Comparison of ENCODE assay signal across 8 mouse cellular contexts in genomic region chrX:56610318-56610694, GRCm38 (mm10). TPM values are rescaled to one million over a fixed set of nuclear protein-coding genes. Genes with fewer than 3 reads are reported as not detected.
DNase-seq lines count a peak whose midpoint lies in the region; ATAC-seq and TF ChIP-seq lines count a peak whose summit lies in the region.

No protein-coding gene starts in this region.

- peak overlapping the region; percentile 80 for H3K27ac ChIP-seq in layer of hippocampus, adult 2 months
- H3K27ac ChIP-seq in bone marrow, adult 2 months (ENCODE audit: control insufficient read depth, insufficient read depth, low read depth, low read length, poor library complexity): no peak overlapping the region
- peak overlapping the region; percentile 70; the same call in 1 of the 2 replicates for H3K27ac ChIP-seq in forebrain, embryonic 14.5 days (ENCODE audit: low read depth, low read length)
- peak overlapping the region; percentile 72; the same call in 1 of the 2 replicates for H3K27ac ChIP-seq in limb, embryonic 13.5 days
- H3K27ac ChIP-seq in neural tube, embryonic 13.5 days (replicated peaks): peak overlapping the region; percentile 86

- peak; percentile 47 for ATAC-seq in forebrain, embryonic 14.5 days
- 0 out of 2 replicates have a peak, but pooled peaks have one; percentile 35 for ATAC-seq in limb, embryonic 13.5 days (ENCODE audit: low FRiP score, low read depth)
- ATAC-seq in neural tube, embryonic 13.5 days (ENCODE audit: low read depth): peak; percentile 63; the same call in 1 of the 2 replicates

- H3K4me1 ChIP-seq in bone marrow, adult 2 months (ENCODE audit: control insufficient read depth, insufficient read depth, low read length): peaks cover 1% of the 10 kb centered on the region; the same call in 1 of the 2 replicates
- no peaks in the 10 kb centered on the region; the same call in 1 of the 2 replicates for H3K4me1 ChIP-seq in forebrain, embryonic 14.5 days (ENCODE audit: control insufficient read depth, insufficient read depth, low read length)
- peaks cover 5% of the 10 kb centered on the region for H3K4me1 ChIP-seq in limb, embryonic 13.5 days
- H3K4me1 ChIP-seq in neural tube, embryonic 13.5 days (replicated peaks): peaks cover 16% of the 10 kb centered on the region

- no peak for TF ChIP-seq CTCF in layer of hippocampus, adult 2 months (conservative IDR thresholded peaks at IDR 0.05)
- TF ChIP-seq CTCF in bone marrow, adult 2 months (IDR thresholded peaks at IDR 0.05; ENCODE audit: control insufficient read depth, insufficient read depth, low read length): no peak

- peak overlapping the region; percentile 55 for H3K4me2 ChIP-seq in forebrain, embryonic 14.5 days (ENCODE audit: low read length)
- peak overlapping the region; percentile 65 for H3K4me2 ChIP-seq in limb, embryonic 13.5 days (replicated peaks)
- peak overlapping the region; percentile 59 for H3K4me2 ChIP-seq in neural tube, embryonic 13.5 days

- H3K36me3 ChIP-seq in forebrain, embryonic 14.5 days (ENCODE audit: control insufficient read depth, insufficient read depth, low read length): no peaks in the 10 kb centered on the region
- no peaks in the 10 kb centered on the region for H3K36me3 ChIP-seq in limb, embryonic 13.5 days
- no peaks in the 10 kb centered on the region for H3K36me3 ChIP-seq in neural tube, embryonic 13.5 days

- no peaks in the 10 kb centered on the region for H3K27me3 ChIP-seq in forebrain, embryonic 14.5 days (replicated peaks; ENCODE audit: control insufficient read depth, insufficient read depth, low read length)
- H3K27me3 ChIP-seq in limb, embryonic 13.5 days: no peaks in the 10 kb centered on the region
- no peaks in the 10 kb centered on the region for H3K27me3 ChIP-seq in neural tube, embryonic 13.5 days

- peak in 1 of 2 experiments; percentile 12 for DNase-seq in layer of hippocampus, adult 2 months (ENCODE audit: low spot score in 2 of 2)
- DNase-seq in layer of hippocampus, adult 11-12 months (ENCODE audit: low spot score): no peak
- DNase-seq in forebrain, embryonic 14.5 days (ENCODE audit: low spot score): peak; percentile 7
- no peak for DNase-seq in spleen, postnatal 14 days (ENCODE audit: low spot score in 2 of 2)
- DNase-seq in layer of hippocampus, adult 9-11 months: no peak

- WGBS in bone marrow, adult 2 months: 10% methylated on average over 13 of the region's 13 CpGs
- WGBS in forebrain, embryonic 14.5 days: 25% methylated on average over 13 of the region's 13 CpGs
- WGBS in limb, embryonic 13.5 days: 13% methylated on average over 13 of the region's 13 CpGs
- WGBS in neural tube, embryonic 13.5 days: 23% methylated on average over 13 of the region's 13 CpGs

- peak overlapping the region; percentile 68 for H3K4me3 ChIP-seq in layer of hippocampus, adult 2 months
- peak overlapping the region; percentile 92 for H3K4me3 ChIP-seq in bone marrow, adult 2 months (replicated peaks; ENCODE audit: control insufficient read depth, low read depth, low read length)
- H3K4me3 ChIP-seq in forebrain, embryonic 14.5 days (ENCODE audit: low read depth, low read length): peak overlapping the region; percentile 53
- H3K4me3 ChIP-seq in limb, embryonic 13.5 days: peak overlapping the region; percentile 60
- H3K4me3 ChIP-seq in neural tube, embryonic 13.5 days: peak overlapping the region; percentile 48

- H3K9ac ChIP-seq in forebrain, embryonic 14.5 days (ENCODE audit: low read length): peak overlapping the region; percentile 74
- H3K9ac ChIP-seq in limb, embryonic 13.5 days: peak overlapping the region; percentile 72
- H3K9ac ChIP-seq in neural tube, embryonic 13.5 days: peak overlapping the region; percentile 75

- no peaks in the 10 kb centered on the region for H3K9me3 ChIP-seq in forebrain, embryonic 14.5 days (replicated peaks; ENCODE audit: control insufficient read depth, low read length)
- no peaks in the 10 kb centered on the region for H3K9me3 ChIP-seq in limb, embryonic 13.5 days
- H3K9me3 ChIP-seq in neural tube, embryonic 13.5 days: no peaks in the 10 kb centered on the region

- TF ChIP-seq POLR2A in bone marrow, adult 2 months (IDR thresholded peaks at IDR 0.05; ENCODE audit: borderline replicate concordance, control insufficient read depth, low read depth, low read length): no peak

RNA-seq across cellular contexts. Expression of gene Slc9a6, which starts 0.7 kb away (rescaled TPM):
- total RNA-seq in layer of hippocampus, adult 2 months (2021): 100 to 1,000 TPM in 1 of 2 experiments, 10 to 100 TPM in 1; 99.8 to 103 TPM
- polyA plus RNA-seq in bone marrow, adult 2 months (2011; ENCODE audit: insufficient read depth, insufficient read length, low replicate concordance, missing spikeins): 3.5 and 4.4 TPM in 2 replicates
- 29.9 and 30.2 TPM in 2 replicates for polyA plus RNA-seq in forebrain, embryonic 14.5 days (2014; fragmentation: Nextera tagmentation; extraction: Ambion mirVana)
- 15.5 and 16.2 TPM in 2 replicates for polyA plus RNA-seq in limb, embryonic 13.5 days (2015; fragmentation: Nextera tagmentation; extraction: Ambion mirVana)
- polyA plus RNA-seq in neural tube, embryonic 13.5 days (2015; fragmentation: Nextera tagmentation; extraction: Ambion mirVana): 41.3 and 49.0 TPM in 2 replicates

RNA-seq across cellular contexts. Expression of gene Mmgt1, which starts 12.4 kb away (rescaled TPM):
- total RNA-seq in layer of hippocampus, adult 2 months (2021): 10 to 100 TPM; 23.9 to 26.3 TPM
- polyA plus RNA-seq in bone marrow, adult 2 months (2011; ENCODE audit: insufficient read depth, insufficient read length, low replicate concordance, missing spikeins): 3.0 and 4.2 TPM in 2 replicates
- polyA plus RNA-seq in forebrain, embryonic 14.5 days (2014; fragmentation: Nextera tagmentation; extraction: Ambion mirVana): 45.8 and 49.9 TPM in 2 replicates
- polyA plus RNA-seq in limb, embryonic 13.5 days (2015; fragmentation: Nextera tagmentation; extraction: Ambion mirVana): 24.0 and 27.7 TPM in 2 replicates
- polyA plus RNA-seq in neural tube, embryonic 13.5 days (2015; fragmentation: Nextera tagmentation; extraction: Ambion mirVana): 56.5 and 59.4 TPM in 2 replicates
